In genomic region chr12:84449887-84450286, GRCm38 (mm10) we compare ENCODE assay signal across 8 mouse cellular contexts. TPM values are rescaled to one million over a fixed set of nuclear protein-coding genes. Genes with fewer than 3 reads are reported as not detected.
DNase-seq lines count a peak whose midpoint lies in the region; ATAC-seq lines count a peak whose summit lies in the region.

No protein-coding gene starts in this region.

- peak overlapping the region; percentile 78; the same call in 1 of the 2 replicates for H3K9ac ChIP-seq in embryonic facial prominence, embryonic 13.5 days
- peak overlapping the region; percentile 76; the same call in 1 of the 2 replicates for H3K9ac ChIP-seq in intestine, embryonic 16.5 days (ENCODE audit: low read depth, low read length)
- H3K9ac ChIP-seq in midbrain, embryonic 12.5 days (replicated peaks) = no peak overlapping the region

- H3K27me3 ChIP-seq in heart, embryonic 10.5 days (ENCODE audit: insufficient read depth, poor library complexity, severe bottlenecking) = 0 out of 2 replicates have a peak, but pooled peaks cover 6% of the 10 kb centered on the region
- H3K27me3 ChIP-seq in embryonic facial prominence, embryonic 13.5 days = no peaks in the 10 kb centered on the region; the same call in 1 of the 2 replicates
- no peaks in the 10 kb centered on the region for H3K27me3 ChIP-seq in intestine, embryonic 16.5 days (replicated peaks; ENCODE audit: control insufficient read depth, insufficient read depth, low read length)
- H3K27me3 ChIP-seq in midbrain, embryonic 12.5 days = no peaks in the 10 kb centered on the region; the same call in 1 of the 2 replicates

- no peaks in the 10 kb centered on the region for H3K9me3 ChIP-seq in heart, embryonic 10.5 days
- H3K9me3 ChIP-seq in embryonic facial prominence, embryonic 13.5 days = no peaks in the 10 kb centered on the region
- H3K9me3 ChIP-seq in intestine, embryonic 16.5 days (ENCODE audit: control insufficient read depth, low read length) = no peaks in the 10 kb centered on the region
- H3K9me3 ChIP-seq in midbrain, embryonic 12.5 days = no peaks in the 10 kb centered on the region

- 42% methylated on average over 10 of the region's 10 CpGs for WGBS in heart, embryonic 10.5 days
- WGBS in embryonic facial prominence, embryonic 13.5 days = 46% methylated on average over 10 of the region's 10 CpGs
- 49% methylated on average over 10 of the region's 10 CpGs for WGBS in intestine, embryonic 16.5 days
- WGBS in midbrain, embryonic 12.5 days = 51% methylated on average over 10 of the region's 10 CpGs

- no peak for ATAC-seq in embryonic facial prominence, embryonic 13.5 days (ENCODE audit: insufficient number of reproducible peaks, insufficient read depth, low FRiP score, low TSS enrichment, low read depth)
- no peak for ATAC-seq in intestine, embryonic 16.5 days
- no peak for ATAC-seq in midbrain, embryonic 12.5 days (ENCODE audit: low FRiP score, low read depth)

- intact Hi-C loops in heart, postnatal 25 days (cut with DNase I) = loop anchor here (2.0 kb wide), 1 partner anchor 31 kb away; no protein-coding TSS in a partner anchor

- H3K27ac ChIP-seq in heart, embryonic 10.5 days = peak overlapping the region; percentile 80; the same call in 1 of the 2 replicates
- 0 out of 2 replicates have a peak overlapping the region, but pooled peaks have one; percentile 74 for H3K27ac ChIP-seq in embryonic facial prominence, embryonic 13.5 days
- no peak overlapping the region for H3K27ac ChIP-seq in intestine, embryonic 16.5 days (ENCODE audit: low read length)
- H3K27ac ChIP-seq in midbrain, embryonic 12.5 days (replicated peaks) = no peak overlapping the region

- H3K4me1 ChIP-seq in heart, embryonic 10.5 days = peaks cover 22% of the 10 kb centered on the region; the same call in 1 of the 2 replicates
- H3K4me1 ChIP-seq in embryonic facial prominence, embryonic 13.5 days = peaks cover 22% of the 10 kb centered on the region
- H3K4me1 ChIP-seq in intestine, embryonic 16.5 days (ENCODE audit: control insufficient read depth, insufficient read depth, low read length) = peaks cover 8% of the 10 kb centered on the region
- peaks cover 16% of the 10 kb centered on the region for H3K4me1 ChIP-seq in midbrain, embryonic 12.5 days

- peak overlapping the region; percentile 81 for H3K4me2 ChIP-seq in embryonic facial prominence, embryonic 13.5 days
- peak overlapping the region; percentile 96 for H3K4me2 ChIP-seq in intestine, embryonic 16.5 days (ENCODE audit: low read depth, low read length)
- peak overlapping the region; percentile 87 for H3K4me2 ChIP-seq in midbrain, embryonic 12.5 days (replicated peaks)

- no peaks in the 10 kb centered on the region for H3K36me3 ChIP-seq in heart, embryonic 10.5 days
- no peaks in the 10 kb centered on the region; the same call in 1 of the 2 replicates for H3K36me3 ChIP-seq in embryonic facial prominence, embryonic 13.5 days
- no peaks in the 10 kb centered on the region for H3K36me3 ChIP-seq in intestine, embryonic 16.5 days (ENCODE audit: control insufficient read depth, insufficient read depth, low read length)
- H3K36me3 ChIP-seq in midbrain, embryonic 12.5 days = no peaks in the 10 kb centered on the region

- no peak for DNase-seq in heart, embryonic 10.5 days (ENCODE audit: low spot score)
- DNase-seq in heart, postnatal 25 days (ENCODE audit: low spot score) = no peak
- no peak for DNase-seq in ovary, postnatal 36 days (ENCODE audit: low spot score)
- no peak for DNase-seq in adrenal gland, postnatal 36 days
- DNase-seq in frontal cortex, postnatal 36 days (ENCODE audit: low spot score in 2 of 2) = no peak

- peak overlapping the region; percentile 80 for H3K4me3 ChIP-seq in heart, embryonic 10.5 days
- H3K4me3 ChIP-seq in embryonic facial prominence, embryonic 13.5 days = peak overlapping the region; percentile 77
- peak overlapping the region; percentile 79 for H3K4me3 ChIP-seq in intestine, embryonic 16.5 days (ENCODE audit: low read length)
- peak overlapping the region; percentile 76 for H3K4me3 ChIP-seq in midbrain, embryonic 12.5 days

RNA-seq across cellular contexts. Expression of gene Aldh6a1, which starts 0.9 kb away (rescaled TPM):
- 23.8 and 31.3 TPM in 2 replicates for polyA plus RNA-seq in heart, embryonic 10.5 days (2016; fragmentation: Nextera tagmentation; extraction: Ambion mirVana)
- total RNA-seq in heart, postnatal 25 days (2021) = 100 to 1,000 TPM; 178 to 183 TPM
- polyA plus RNA-seq in embryonic facial prominence, embryonic 13.5 days (2015; fragmentation: Nextera tagmentation; extraction: Ambion mirVana) = 36.7 and 39.6 TPM in 2 replicates
- 34.9 and 36.5 TPM in 2 replicates for polyA plus RNA-seq in intestine, embryonic 16.5 days (2015; fragmentation: Nextera tagmentation; extraction: Ambion mirVana)
- 25.9 and 27.3 TPM in 2 replicates for polyA plus RNA-seq in midbrain, embryonic 12.5 days (2016; fragmentation: Nextera tagmentation; extraction: Ambion mirVana)
- total RNA-seq in adrenal gland, postnatal 36 days (2021) = 100 to 1,000 TPM; 178 to 227 TPM

RNA-seq across cellular contexts. Expression of gene Lin52, which starts 1.3 kb away (rescaled TPM):
- polyA plus RNA-seq in heart, embryonic 10.5 days (2016; fragmentation: Nextera tagmentation; extraction: Ambion mirVana) = 17.7 and 20.5 TPM in 2 replicates
- total RNA-seq in heart, postnatal 25 days (2021) = 10 to 100 TPM; 10.2 to 12.2 TPM
- polyA plus RNA-seq in embryonic facial prominence, embryonic 13.5 days (2015; fragmentation: Nextera tagmentation; extraction: Ambion mirVana) = 25.7 and 28.2 TPM in 2 replicates
- polyA plus RNA-seq in intestine, embryonic 16.5 days (2015; fragmentation: Nextera tagmentation; extraction: Ambion mirVana) = 13.9 and 14.7 TPM in 2 replicates
- polyA plus RNA-seq in midbrain, embryonic 12.5 days (2016; fragmentation: Nextera tagmentation; extraction: Ambion mirVana) = 36.0 and 37.0 TPM in 2 replicates
- total RNA-seq in adrenal gland, postnatal 36 days (2021) = 10 to 100 TPM; 13.7 to 15.6 TPM

RNA-seq across cellular contexts. Expression of gene Rnf113a2, which starts 32.9 kb away (rescaled TPM):
- polyA plus RNA-seq in heart, embryonic 10.5 days (2016; fragmentation: Nextera tagmentation; extraction: Ambion mirVana) = 20.0 and 22.0 TPM in 2 replicates
- total RNA-seq in heart, postnatal 25 days (2021) = 1 to 10 TPM; 8.4 to 8.5 TPM
- polyA plus RNA-seq in embryonic facial prominence, embryonic 13.5 days (2015; fragmentation: Nextera tagmentation; extraction: Ambion mirVana) = 27.9 and 36.2 TPM in 2 replicates
- 20.0 and 23.3 TPM in 2 replicates for polyA plus RNA-seq in intestine, embryonic 16.5 days (2015; fragmentation: Nextera tagmentation; extraction: Ambion mirVana)
- 27.7 and 28.7 TPM in 2 replicates for polyA plus RNA-seq in midbrain, embryonic 12.5 days (2016; fragmentation: Nextera tagmentation; extraction: Ambion mirVana)
- 10 to 100 TPM; 17.9 to 19.4 TPM for total RNA-seq in adrenal gland, postnatal 36 days (2021)

RNA-seq across cellular contexts. Expression of gene Bbof1, which starts 41.0 kb away (rescaled TPM):
- 0.57 and 1.1 TPM in 2 replicates for polyA plus RNA-seq in heart, embryonic 10.5 days (2016; fragmentation: Nextera tagmentation; extraction: Ambion mirVana)
- 1 to 10 TPM; 1.3 to 3.0 TPM for total RNA-seq in heart, postnatal 25 days (2021)
- polyA plus RNA-seq in embryonic facial prominence, embryonic 13.5 days (2015; fragmentation: Nextera tagmentation; extraction: Ambion mirVana) = 2.3 and 2.6 TPM in 2 replicates
- 0.56 and 0.84 TPM in 2 replicates for polyA plus RNA-seq in intestine, embryonic 16.5 days (2015; fragmentation: Nextera tagmentation; extraction: Ambion mirVana)
- 2.6 and 2.7 TPM in 2 replicates for polyA plus RNA-seq in midbrain, embryonic 12.5 days (2016; fragmentation: Nextera tagmentation; extraction: Ambion mirVana)
- total RNA-seq in adrenal gland, postnatal 36 days (2021) = 1 to 10 TPM; 1.9 to 2.4 TPM

RNA-seq across cellular contexts. Expression of gene Entpd5, which starts 41.1 kb away (rescaled TPM):
- 20.0 and 23.4 TPM in 2 replicates for polyA plus RNA-seq in heart, embryonic 10.5 days (2016; fragmentation: Nextera tagmentation; extraction: Ambion mirVana)
- total RNA-seq in heart, postnatal 25 days (2021) = 10 to 100 TPM; 58.1 to 59.2 TPM
- polyA plus RNA-seq in embryonic facial prominence, embryonic 13.5 days (2015; fragmentation: Nextera tagmentation; extraction: Ambion mirVana) = 10.4 and 15.7 TPM in 2 replicates
- polyA plus RNA-seq in intestine, embryonic 16.5 days (2015; fragmentation: Nextera tagmentation; extraction: Ambion mirVana) = 53.0 and 60.2 TPM in 2 replicates
- 9.6 and 10.3 TPM in 2 replicates for polyA plus RNA-seq in midbrain, embryonic 12.5 days (2016; fragmentation: Nextera tagmentation; extraction: Ambion mirVana)
- 100 to 1,000 TPM in 1 of 2 experiments, 10 to 100 TPM in 1; 99.3 to 172 TPM for total RNA-seq in adrenal gland, postnatal 36 days (2021)

Comparison
In these comparisons a context has a peak if more than half of its experiments do, and no peak if none do; other contexts are left out.
1. H3K27ac ChIP-seq: peak in heart, embryonic 10.5 days (single experiment) and embryonic facial prominence, embryonic 13.5 days (single experiment); none in intestine, embryonic 16.5 days (single experiment) and midbrain, embryonic 12.5 days (single experiment).
2. Peak in every context shown above with its lines, with median percentiles within 50 percentile points of each other: H3K4me3 ChIP-seq and H3K4me2 ChIP-seq.